ENCODE assay signal across 20 mouse cellular contexts in genomic region chr7:96390894-96391293, GRCm38 (mm10).
DNase-seq lines count a peak whose midpoint lies in the region.
"Had no signal": no experiment of that assay in that cellular context is flagged by ENCODE, and none has a peak within 500 bp of the region (broad histone marks: within the 10 kb centered on the region; RNA-seq: fewer than 3 reads in every experiment).

No protein-coding gene starts in this region.

- no peaks in the 10 kb centered on the region for H3K9me3 ChIP-seq in heart, embryonic 10.5 days
- H3K9me3 ChIP-seq in limb, embryonic 10.5 days (replicated peaks): no peaks in the 10 kb centered on the region
- H3K9me3 ChIP-seq: embryonic facial prominence, embryonic 13.5 days; forebrain, embryonic 15.5 days; heart, embryonic 13.5 days; hindbrain, embryonic 15.5 days had no signal

- no peaks in the 10 kb centered on the region for H3K4me1 ChIP-seq in heart, embryonic 10.5 days
- H3K4me1 ChIP-seq in limb, embryonic 10.5 days: peaks cover 29% of the 10 kb centered on the region
- H3K4me1 ChIP-seq: heart, embryonic 13.5 days had no signal

- peak; percentile 38 for DNase-seq in heart, embryonic 10.5 days (ENCODE audit: low spot score)
- DNase-seq in heart, postnatal 14 days: no peak
- DNase-seq in 3134 (ENCODE audit: extremely low read depth, insufficient read length, low spot score) (peak; percentile 37), MN1 (ENCODE audit: low spot score) (peak; percentile 60)
- no peak for DNase-seq in limb, embryonic 10.5 days (ENCODE audit: low spot score)
- no peak for DNase-seq in left cerebral cortex, postnatal 36 days (ENCODE audit: low spot score in 2 of 2)
- DNase-seq in cerebellum, adult 18-20 months: no peak
- DNase-seq: adrenal gland, postnatal 10 days; B cell, adult 2 months; cerebellum, adult 11-12 months; cerebellum, adult 9-11 months; cerebellum, postnatal 36 days; heart, postnatal 4 days; kidney, adult 8-10 months had no signal

- no peaks in the 10 kb centered on the region for H3K36me3 ChIP-seq in heart, embryonic 10.5 days
- no peaks in the 10 kb centered on the region for H3K36me3 ChIP-seq in limb, embryonic 10.5 days
- H3K36me3 ChIP-seq: embryonic facial prominence, embryonic 13.5 days; forebrain, embryonic 15.5 days; G1E; heart, embryonic 13.5 days; hindbrain, embryonic 15.5 days had no signal

- WGBS in heart, embryonic 10.5 days: 86% methylated on average over 4 of the region's 4 CpGs
- 95% methylated on average over 4 of the region's 4 CpGs for WGBS in limb, embryonic 10.5 days

- H3K4me3 ChIP-seq in heart, embryonic 10.5 days: no peak overlapping the region
- H3K4me3 ChIP-seq in limb, embryonic 10.5 days: no peak overlapping the region
- H3K4me3 ChIP-seq: embryonic facial prominence, embryonic 13.5 days; forebrain, embryonic 15.5 days; heart, embryonic 13.5 days; hindbrain, embryonic 15.5 days had no signal

- intact Hi-C loops in heart, postnatal 14 days (cut with DNase I): no loop called here
- intact Hi-C loops in left cerebral cortex, postnatal 36 days (cut with DNase I): no loop called here

- H3K27me3 ChIP-seq in heart, embryonic 10.5 days (ENCODE audit: insufficient read depth, poor library complexity, severe bottlenecking): no peaks in the 10 kb centered on the region; the same call in 1 of the 2 replicates
- no peaks in the 10 kb centered on the region for H3K27me3 ChIP-seq in limb, embryonic 10.5 days (ENCODE audit: low read depth, poor library complexity, severe bottlenecking)
- H3K27me3 ChIP-seq: embryonic facial prominence, embryonic 13.5 days; forebrain, embryonic 15.5 days; heart, embryonic 13.5 days; hindbrain, embryonic 15.5 days; Patski had no signal

- no peak overlapping the region for H3K27ac ChIP-seq in heart, embryonic 10.5 days
- peak overlapping the region; percentile 42; the same call in 1 of the 2 replicates for H3K27ac ChIP-seq in limb, embryonic 10.5 days
- H3K27ac ChIP-seq: embryonic facial prominence, embryonic 13.5 days; forebrain, embryonic 15.5 days; heart, embryonic 13.5 days; hindbrain, embryonic 15.5 days had no signal

Comparison
In these comparisons a context has a peak if more than half of its experiments do, and no peak if none do; other contexts are left out.
1. DNase-seq: peak in heart, embryonic 10.5 days (single experiment), 3134 (single experiment) and MN1 (single experiment); none in heart, postnatal 14 days (0 of 2), limb, embryonic 10.5 days (single experiment), left cerebral cortex, postnatal 36 days (0 of 2) and cerebellum, adult 18-20 months (0 of 2).